Mouse (Mus musculus) layer of hippocampus, postnatal 14 days (tissue): Measurements from ENCODE around the gene Abhd5. TPM values are rescaled to one million over a fixed set of nuclear protein-coding genes. Genes with fewer than 3 reads are reported as not detected.
"Not testable (repeated sequence)": the region's sequence is repeated elsewhere in the genome, so short reads cannot be mapped to it uniquely, and the experiment has no call there.

Source experiments
- DNase-seq, 2 experiments: peaks; one replicate each; pipeline ENCODE4 v3.0.0; 2021 to 2022; ENCODE audit warnings: low spot score in 2 of 2, mixed read lengths in 1 of 2
- long read RNA-seq, 2 experiments: library from polyadenylated mRNA; stranded (forward); transcript quantifications; one replicate each; pipeline ENCODE4 v2.0.0; 2021
- total RNA-seq, 2 experiments: library from RNA; stranded (reverse); gene quantifications; 2 replicates each; pipeline ENCODE4 v1.2.3; 2021

The Abhd5 gene
- 10 to 100 TPM; 24.9 to 28.9 TPM for total RNA-seq
- long read RNA-seq, experiment 1, transcript Abhd5-202 (5 exons, 2,576 nt), result minor isoform, 5 of 44 reads
- long read RNA-seq, experiment 1, transcript Abhd5-204 (7 exons, 3,157 nt), result major isoform, 28 of 44 reads
- long read RNA-seq, experiment 1, partial matches to known transcripts, result 2 of 44 reads
- long read RNA-seq, experiment 1, other reads (novel, unspliced or antisense), result 9 of 44 reads
- long read RNA-seq, experiment 2, transcript Abhd5-204 (7 exons, 3,157 nt), result major isoform, 18 of 34 reads
- long read RNA-seq, experiment 2, partial matches to known transcripts, result 3 of 34 reads
- long read RNA-seq, experiment 2, other reads (novel, unspliced or antisense), result 12 of 34 reads

DNA sequence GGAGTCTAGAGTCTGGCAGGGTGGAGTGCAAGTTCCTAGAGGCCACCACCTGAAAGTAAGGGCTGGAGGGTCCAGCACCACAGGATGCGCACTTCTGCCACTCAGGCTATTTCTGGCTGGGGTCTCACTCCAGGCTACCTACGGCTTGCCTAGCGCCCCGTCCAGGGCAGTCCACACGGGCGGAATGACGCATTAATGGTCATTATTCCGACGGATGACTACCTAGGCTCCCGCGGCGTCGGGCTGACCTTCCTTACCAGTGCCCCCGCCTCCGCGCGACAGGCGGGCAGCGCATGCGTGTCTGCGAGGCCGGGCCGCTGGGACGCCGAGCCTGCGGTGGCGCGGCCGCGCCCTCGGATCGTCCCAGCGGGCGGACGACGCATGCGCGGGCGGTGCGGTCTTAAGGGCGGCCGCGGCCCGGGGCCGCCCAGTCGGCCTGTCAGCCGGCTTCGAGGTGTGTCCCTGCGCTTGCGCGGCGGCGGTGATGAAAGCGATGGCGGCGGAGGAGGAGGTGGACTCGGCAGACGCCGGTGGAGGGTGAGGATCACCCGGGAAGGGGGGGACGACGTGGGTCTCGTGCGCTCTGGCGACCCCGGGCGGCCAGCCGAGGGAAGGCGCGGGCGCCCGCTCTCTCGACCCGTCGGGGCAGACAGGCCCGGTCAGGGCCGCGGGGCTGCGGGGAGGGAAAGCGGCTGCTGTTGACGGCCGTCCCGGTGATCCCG is at the start of gene Abhd5:
TSS of gene Abhd5 (plus strand) at position 306 of the 722 bp plus-strand sequence.
- peak; percentile 91 to 94 for DNase-seq

DNA sequence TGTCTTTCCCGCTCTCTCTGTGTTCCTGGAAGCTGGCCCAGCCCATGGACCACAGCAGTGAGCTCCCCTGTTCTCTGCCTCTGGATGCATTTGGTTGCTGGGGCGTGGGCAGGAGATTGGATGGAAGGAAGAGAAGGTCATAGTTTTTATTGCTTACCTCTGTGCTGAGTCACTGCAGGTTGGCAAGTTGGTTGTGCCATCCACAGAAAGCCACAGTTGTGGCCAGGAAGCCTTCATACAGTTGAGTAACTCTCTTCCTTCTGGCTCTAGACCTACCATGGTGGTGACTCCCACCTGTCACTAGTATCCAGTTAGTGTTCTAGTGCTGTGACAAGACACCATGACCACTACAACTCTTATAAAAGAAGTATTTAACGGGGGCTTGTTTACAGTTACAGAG is 46.1 kb upstream of the Abhd5 start:
- DNase-seq, result no peak

DNA sequence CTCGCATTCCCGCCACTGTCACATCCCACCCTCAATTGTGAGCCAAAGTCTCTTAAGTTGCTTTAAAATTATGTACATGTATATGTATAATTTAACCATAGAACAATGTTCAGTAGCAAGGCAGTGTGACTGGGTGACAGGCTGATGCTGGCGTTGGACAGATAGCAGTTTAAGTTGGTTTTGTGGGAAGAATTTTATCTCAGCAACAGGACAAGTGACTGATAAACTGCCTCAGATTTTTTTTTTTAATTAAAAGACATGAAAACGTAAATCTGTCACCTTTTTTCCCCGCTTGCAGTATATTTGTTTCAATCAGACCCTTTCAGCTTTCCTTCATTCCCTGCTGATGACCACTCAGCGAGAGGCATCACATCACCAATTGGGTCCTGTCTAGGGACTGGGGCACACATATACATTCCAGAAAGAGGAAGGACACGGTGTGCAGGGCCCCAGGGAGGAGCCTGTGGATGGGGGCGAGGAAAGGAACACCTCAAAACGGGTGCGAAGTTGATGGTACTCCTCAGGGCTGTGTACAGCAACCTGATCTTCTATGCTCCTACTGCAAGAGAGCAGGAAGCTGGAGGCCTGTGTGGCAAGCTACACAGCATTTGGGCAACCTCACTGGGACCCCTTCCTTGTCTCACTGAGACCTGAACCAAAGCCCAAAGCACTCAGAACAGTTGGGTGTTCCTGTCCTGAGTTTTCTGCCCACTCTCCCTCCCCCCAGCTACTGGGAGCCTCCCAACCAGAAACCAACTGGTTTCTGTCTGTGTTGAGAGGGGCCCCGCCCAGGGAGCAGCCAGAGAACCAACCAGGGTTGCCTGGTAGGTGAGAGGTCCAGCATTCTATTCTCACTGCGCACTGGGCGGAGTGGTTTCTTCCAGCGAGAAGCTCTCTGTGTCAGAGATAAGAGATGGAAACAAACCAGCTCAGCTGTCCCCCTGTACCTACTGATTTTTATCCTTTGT is 42.1 kb upstream of the Abhd5 start:
- no peak for DNase-seq

DNA sequence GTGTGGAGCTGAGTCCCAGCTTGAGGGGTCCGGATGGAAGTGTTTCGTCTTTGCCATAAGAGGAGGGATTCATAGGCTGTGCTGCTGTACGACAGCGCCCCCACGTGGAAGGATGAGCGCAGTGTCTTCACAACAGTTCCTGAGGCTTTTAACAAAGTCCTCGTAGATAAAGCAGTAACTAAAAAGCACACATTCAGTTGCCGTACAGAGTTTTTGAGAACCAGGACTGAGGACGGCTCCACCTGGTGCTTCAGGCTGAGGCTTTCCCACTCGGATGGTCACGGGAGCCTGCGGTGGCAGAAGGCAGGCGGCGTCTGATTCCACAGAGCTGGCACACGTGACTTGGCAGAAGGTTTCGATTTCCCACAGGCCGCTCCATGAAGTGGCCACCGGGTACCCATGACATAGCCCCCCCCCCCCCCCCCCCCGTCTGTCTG is 40.8 kb upstream of the Abhd5 start:
- peak; percentile 85 to 87 for DNase-seq

DNA sequence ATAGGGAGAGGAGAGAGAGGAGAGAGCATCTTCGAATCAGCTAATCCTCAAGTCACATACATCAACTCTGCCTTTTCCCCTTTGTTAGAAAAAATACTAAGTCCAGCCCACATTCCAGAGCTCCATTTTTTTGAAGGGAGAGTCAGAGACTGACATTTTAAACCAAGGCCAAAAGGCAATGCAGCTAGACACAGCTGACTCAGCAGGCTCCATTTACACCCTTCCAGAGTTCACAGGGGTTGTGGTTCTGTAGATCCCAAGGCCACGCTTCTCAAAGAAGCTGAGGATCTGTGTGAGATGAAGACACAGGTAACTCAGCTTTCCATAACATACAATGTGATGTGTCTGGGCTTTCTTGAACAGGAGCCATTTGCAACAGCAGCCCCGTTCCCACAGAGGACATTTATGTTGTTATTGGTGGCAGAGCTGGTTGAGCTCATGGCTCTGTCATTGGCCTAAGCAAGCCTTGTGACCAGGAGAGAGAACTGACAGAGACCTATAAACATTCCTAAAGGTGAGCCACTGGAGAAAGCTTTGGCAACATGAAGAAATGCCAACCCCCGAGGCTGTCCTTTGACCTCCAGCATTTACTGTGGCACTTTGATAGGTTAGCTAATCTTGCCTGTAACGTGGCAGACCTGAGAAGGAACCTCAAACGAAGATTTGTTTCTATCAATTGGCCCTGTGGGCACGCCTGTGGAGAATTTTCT is 40.2 kb upstream of the Abhd5 start:
- no peak for DNase-seq

DNA sequence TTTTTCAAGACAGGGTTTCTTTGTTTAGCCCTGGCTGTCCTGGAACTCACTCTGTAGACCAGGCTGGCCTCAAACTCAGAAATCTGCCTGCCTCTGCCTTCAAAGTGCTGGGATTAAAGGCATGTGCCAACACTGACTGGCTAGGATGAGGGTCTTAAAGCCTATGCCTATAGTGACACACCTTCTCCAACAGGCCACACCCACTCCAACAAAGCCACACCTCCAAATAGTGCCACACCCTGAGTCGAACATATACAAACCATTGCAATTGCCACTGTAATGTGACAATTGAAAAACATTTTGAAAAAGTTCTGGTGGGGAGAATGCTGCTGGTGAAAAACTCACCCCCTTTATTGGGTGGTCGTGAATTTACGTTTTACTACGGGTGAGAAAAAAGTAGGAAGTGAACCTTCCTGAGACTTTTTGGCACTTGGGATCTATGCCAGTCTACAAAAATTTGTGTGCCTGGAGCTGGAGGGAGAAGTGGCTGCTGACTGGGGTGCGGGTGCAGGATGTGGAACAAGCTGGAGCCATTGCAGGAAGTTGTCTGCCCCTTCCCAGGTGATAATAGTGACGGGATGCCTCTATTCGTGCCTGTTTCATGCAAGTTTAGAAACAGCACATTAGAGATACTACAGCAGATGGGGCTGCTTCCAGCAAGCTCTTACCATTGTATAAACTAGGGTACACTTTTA is 39.0 kb upstream of the Abhd5 start:
- DNase-seq, result no peak

DNA sequence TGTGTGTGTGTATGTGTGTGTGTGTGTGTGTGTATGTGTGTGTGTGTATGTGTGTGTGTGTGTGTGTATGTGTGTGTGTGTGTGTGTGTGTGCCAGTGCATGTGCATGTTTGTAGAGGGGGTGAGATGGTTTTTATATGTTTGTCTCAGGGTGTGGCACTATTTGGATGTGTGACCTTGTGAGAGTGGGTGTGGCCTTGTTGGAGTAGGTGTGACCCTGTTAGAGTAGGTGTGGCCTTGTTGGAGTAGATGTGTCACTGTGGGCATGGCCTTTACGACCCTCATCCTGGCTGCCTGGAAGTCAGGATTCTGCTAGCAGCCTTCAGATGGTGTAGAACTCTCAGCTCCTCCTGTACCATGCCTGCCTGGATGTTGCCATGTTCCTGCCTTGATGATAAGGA is 38.3 kb upstream of the Abhd5 start:
- not testable (repeated sequence) for DNase-seq

DNA sequence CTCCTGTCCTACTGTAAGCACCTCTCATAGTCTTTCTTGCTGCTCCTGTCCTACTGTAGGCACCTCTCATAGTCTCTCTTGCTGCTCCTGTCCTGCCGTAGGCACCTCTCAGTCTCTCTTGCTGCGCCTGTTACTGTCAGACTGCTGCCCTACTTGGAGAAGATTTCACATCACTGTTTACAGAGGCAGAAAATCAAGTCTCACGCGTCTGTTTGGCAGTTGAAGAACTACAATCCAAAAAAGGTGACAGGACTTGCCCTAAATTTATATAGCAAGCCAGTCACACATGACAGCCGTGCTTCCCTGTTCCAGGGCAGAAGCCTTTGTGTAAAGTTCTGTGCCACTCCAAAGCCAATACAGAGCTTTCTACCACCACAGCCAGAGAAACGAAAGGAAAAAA is 37.0 kb upstream of the Abhd5 start:
- no peak for DNase-seq

DNA sequence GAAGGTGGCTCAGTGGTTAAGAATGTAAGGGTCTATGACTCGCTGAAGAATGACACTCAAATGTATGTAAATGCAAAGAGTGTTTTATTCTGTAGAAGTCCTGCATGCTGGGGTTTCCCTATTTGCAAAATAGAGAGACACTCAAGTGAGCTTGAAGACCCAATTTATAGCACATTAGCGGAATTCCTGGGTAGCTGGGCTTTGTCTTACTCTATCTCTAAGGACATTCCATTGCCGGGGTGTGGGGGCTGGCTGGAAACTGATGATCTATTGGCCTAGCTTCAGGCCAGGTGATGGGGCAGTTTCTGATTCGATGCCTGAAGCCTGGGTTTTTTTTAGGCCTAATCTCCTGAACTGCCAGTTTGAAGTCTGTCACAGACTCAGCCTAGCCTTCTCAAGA is 36.5 kb upstream of the Abhd5 start:
- DNase-seq, result no peak

DNA sequence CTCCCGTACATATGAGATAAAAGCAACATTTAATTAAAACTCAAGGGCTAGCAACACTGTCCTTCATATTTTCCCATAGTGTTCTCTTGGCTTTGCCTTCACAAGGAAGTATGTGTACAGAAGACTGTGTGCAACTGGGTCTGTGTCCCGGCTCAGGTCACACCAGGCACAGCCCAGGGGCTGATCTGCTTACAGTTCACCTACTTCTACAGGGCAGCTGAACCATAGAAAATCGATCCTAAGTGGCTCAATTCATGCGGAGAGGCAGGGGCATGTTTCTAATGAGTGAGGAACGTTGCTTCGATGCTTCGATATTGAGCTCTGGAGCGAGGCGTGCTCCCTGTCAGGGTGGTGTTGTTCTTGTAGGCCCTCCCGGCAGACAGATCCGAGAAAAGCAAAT is 35.9 kb upstream of the Abhd5 start:
- no peak for DNase-seq

DNA sequence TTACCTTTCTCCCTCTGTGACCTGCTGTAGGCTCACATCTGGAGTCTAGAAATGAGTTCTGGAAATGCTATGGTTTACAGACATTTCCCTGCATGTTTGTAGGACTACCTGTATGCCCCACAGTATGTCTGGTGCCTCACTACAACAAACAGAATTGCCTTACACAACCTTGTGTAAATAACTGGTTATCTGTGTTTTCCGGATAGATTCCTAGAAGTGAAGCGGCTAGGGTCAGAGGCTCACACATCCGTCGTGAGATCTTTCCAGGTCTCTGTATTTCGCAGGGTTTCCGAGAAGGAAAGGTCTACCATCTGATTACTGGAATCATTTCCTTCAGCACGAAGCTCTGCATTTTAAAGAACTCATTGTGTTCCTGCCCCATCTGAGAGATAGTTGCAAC is 34.8 kb upstream of the Abhd5 start:
- DNase-seq, result no peak

DNA sequence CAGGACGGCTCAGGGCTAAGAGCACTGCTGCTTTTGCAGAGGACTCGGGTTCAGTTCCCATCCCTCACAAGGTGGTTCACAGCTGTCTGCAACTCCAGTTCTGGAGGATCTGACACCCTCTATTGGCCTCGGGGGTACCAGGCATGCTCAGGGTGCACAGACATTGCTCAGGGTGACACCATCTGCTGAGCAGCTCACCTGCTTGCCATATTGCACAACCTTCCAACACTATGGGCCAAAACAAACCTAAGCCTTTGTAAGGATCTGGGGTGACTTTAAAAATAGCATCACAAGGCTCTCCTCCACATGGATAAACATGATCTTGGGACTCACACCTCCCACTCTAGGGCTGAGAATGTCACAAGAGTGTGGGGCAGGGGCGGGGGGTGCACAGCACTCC is 30.8 kb upstream of the Abhd5 start:
- no peak for DNase-seq

DNA sequence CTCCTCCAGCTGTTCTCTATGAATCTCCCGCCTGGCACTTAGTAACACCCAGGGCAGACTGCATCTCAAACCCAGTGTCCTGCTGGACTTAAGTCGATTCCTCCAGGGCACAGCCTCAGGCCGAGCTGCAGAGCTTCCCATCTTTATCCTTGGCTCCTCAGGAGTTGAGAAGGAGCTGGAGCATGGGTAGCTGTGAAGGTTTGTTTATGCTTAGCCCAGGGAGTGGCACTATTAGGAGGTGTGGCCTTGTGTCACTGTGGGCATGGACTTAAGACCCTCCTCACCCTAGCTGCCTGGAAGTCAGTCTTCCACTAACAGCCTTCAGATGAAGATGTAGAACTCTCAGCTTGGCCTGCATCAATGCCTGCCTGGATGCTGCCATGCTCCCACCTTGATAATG is 29.1 kb upstream of the Abhd5 start:
- DNase-seq, result no peak

DNA sequence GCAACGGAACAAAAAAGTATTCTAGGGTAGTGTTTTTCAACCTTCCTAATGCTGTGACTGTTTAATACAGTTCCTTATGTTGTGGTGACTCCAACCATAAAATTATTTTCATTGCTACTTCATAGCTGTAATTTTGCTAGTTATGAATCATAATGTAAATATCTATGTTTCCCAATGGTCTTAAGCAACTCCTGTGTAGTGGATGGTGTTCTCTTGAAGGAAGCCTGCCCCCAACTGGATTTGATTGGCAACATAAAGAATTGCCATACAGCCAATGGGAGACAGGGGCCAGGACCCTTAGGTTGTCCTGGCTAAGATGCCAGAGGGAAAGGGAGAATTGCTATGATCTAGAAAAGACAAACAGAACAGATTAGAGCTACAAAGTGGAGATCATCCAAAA is 25.4 kb upstream of the Abhd5 start:
- DNase-seq, result no peak

DNA sequence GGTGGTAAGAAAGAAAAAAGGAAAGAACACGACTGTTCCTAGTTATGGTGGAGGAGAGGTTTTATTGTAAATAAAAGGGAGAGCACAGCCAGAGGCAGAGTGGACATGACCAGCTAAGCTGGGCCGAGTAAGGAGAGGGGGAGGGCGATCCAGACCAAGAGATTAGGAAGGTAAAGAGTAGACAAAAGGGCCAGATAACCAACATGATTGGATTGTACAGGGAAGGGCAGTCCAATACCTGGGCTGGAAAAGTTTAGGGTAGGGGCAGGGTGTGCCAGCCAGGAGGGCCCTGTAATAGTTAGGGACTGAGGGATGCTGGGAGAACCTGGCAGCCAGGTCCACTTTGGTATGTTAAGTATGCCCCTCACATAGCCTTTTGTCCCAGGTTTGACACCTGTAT is 23.2 kb upstream of the Abhd5 start:
- DNase-seq, result no peak

DNA sequence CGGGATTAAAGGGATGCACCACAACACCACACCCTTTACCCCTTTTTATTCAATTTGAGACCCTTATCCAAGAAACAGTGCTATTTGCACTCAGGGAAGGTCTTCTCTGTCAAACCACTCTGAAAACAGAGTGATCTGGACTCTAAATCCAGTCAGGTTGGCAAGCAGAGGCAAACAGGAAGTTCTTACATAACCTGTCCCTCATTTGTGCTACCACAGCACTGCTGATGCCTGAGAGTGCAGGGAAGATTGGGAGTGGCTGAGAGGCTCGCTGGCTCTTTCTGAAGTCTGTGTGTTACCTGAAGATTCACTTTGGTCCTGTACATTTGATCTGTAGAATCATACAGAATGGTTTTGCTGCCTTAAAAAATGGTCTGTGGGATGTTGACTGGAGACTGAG is 14.7 kb upstream of the Abhd5 start:
- DNase-seq, result no peak

DNA sequence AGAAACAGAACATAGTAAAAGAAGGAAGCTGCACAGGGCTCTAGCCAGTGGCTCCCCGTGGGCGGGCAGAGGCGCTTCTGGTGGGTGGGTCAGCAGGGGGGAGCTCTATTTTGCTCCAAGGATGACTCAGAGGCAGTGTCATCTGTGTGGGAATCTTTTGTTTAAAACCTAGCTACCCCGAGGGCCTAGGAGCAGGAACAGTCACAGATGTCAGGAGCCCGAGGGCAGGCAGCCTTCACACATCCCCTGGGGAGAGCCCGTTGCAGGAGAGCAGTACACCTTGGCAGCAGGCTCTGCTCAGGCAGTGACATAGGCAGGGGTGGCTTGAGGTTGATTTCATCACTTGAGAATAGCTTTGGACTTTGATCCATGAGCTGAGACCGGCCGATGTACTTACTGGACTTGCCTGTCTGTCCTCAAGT is 13.9 kb upstream of the Abhd5 start:
- DNase-seq, result no peak

DNA sequence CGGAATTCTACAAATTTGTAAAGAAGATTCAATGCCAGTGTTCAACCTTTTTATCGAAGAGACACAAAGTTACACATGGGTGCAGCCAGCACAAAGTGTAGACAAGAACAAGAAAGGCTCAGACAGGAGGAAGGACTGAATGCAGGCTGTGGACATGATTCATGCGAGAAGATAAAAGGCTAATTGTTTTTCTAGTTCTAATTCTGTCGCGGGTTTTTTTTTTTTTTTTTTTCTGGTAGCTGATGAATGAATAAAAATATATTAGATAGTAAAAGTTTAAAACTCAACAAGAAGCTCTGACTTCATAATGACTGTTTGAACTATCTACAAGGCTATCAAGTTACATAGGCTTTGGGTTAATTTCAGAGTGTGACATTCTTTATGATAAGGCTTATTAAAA is 11.4 kb upstream of the Abhd5 start:
- no peak for DNase-seq

DNA sequence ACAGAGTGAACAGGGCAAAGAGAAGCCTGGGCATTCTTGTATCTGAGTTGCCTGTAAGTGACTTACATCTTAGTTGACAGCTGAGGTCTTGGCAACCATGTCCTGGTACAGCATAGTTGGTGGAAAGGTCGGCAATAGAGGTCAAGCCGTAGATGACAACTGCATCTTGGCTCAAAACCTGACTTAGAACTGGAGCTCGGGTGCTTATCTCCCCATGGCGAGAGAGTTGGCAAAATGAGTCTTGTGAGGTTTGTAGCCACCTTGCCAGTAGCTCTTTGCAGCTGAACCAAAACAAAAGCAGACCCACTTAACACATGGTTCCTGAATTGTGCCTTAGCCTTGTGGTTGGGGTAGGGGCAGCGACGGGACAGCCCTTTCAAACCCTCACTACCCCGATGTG is 8.0 kb upstream of the Abhd5 start:
- no peak for DNase-seq

DNA sequence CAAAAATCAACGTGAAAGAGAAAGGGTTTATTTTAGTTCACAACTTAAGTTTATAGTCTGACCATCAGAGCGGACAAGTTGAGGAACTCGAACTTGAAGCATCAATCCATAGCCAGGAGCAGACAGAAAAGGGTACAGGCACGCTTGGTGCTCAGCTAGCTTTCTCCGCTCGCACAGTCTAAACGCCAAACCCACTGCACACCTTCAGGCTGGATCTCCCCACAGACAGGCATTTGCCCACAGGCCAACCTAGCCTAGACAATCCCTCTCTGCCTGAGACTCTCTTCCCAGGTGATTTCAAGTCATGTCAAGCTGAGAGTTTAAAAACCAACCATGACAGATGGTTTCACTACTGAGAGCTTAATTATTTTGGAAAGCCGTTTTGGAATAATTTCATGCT is 6.8 kb upstream of the Abhd5 start:
- no peak for DNase-seq
